Mouse (Mus musculus) WW6 (cell line): ENCODE data around the gene Nkd1.

ENCODE experiments used
- DNase-seq: peaks from one replicate; pipeline ENCODE4 v3.0.0-alpha.2; 2013; ENCODE audit warnings: low read depth, low spot score

Gene Nkd1

GRCm38 (mm10) chr8:88572941-88573645 is 51.9 kb downstream of the Nkd1 start:
- no peak for DNase-seq

- no peak for DNase-seq
These were observed 53.8 kb downstream of the Nkd1 start for GRCm38 (mm10) chr8:88574975-88575374.

DNA sequence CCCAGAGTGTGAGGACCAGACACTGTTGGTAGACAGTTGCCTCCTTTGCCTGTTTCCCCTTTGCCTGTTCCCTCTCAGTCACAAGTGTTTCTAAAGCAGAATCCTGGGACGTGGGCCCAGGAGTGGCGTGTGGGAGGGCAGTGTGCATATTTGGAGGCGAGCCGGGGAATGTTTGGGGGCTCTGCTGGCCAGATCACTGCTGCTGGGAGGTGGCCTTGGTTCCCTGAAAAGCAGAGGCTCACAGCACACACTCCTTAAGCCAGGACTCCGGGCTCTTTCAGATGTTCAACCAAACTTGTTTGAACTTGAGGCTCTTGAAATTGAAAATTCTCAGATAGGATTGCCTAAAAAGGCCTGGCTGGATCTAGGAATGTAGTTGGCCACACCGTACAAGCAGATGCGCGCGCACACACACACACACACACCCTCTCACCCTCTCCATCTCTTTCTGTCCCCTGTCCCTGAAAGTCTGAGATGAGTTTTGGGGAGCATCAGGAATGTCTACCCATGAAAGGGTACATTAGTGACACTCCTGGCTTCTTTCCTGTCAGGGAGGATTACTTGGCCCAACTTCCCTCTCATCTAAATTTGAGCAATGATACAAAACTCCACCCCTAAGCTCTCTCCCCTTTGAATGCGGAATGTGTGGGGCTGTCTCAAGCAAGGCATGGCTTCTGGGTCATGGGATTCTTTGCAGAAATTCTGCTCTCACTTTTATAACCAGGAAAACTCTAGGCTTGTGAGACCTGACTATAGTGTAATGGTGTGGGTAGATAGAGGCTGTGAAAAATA is 55.4 kb downstream of the Nkd1 start:
- no peak for DNase-seq

GRCm38 (mm10) chr8:88577666-88578065 is 56.5 kb downstream of the Nkd1 start:
- DNase-seq, result no peak

DNA sequence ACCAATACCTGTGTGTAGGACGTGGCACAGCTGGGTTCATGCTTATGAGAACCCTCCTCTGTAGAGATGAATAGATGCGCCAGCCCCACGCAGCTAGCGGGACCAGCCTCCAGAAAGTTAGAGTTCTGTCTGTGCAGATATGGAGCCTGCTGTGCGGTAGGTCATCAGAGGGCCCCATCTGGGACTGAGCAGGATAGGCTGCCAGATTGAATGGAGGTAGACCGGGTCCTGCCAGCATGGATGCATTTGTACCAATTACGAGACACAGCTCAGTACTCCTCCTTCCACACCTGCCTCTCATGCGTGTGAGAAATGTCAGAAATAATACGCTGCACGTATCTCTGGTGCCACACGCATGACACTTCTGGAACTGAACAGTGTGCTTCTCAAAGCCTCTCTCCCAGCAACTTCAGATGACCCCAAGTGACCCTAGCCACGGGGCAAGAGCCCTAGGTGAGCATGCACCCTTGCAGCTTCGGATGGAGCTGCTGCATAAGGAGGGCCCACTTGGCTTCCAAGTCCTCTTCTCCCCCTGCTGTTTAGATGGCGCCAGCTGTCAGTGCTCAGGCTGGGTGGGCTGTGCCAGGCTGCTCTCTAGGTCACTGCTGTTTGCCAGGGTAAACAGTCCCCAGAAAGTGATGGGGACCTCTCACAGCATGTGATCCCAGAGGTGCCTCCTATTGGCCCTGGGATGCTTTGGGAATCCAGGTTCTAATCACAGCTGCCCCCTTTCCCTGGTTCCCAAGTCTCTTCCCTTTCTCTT is 57.4 kb downstream of the Nkd1 start:
- no peak for DNase-seq

DNA sequence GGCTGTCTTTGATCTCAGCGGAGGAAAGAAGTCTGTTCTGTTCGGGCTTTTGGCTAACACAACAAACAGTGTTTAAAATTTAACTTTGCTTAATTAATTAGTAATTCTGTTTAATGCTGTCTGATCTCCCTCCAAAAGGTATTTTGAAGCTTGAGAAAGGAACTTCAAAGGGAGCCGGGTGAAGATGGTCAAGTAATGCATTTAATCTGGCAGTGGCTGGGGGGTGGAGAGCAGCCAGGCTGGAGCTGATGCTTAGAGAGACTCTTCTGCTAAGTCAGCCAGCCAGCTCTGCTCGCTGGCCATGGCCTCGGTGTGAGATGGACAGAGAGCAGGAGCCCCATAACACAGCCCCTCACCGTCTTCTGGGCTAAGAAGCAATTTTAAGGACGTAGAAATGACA is 58.1 kb downstream of the Nkd1 start:
- no peak for DNase-seq

GRCm38 (mm10) chr8:88579668-88580330 is 58.6 kb downstream of the Nkd1 start:
- no peak for DNase-seq

- no peak for DNase-seq
These were observed 59.6 kb downstream of the Nkd1 start for GRCm38 (mm10) chr8:88580785-88581184.

DNA sequence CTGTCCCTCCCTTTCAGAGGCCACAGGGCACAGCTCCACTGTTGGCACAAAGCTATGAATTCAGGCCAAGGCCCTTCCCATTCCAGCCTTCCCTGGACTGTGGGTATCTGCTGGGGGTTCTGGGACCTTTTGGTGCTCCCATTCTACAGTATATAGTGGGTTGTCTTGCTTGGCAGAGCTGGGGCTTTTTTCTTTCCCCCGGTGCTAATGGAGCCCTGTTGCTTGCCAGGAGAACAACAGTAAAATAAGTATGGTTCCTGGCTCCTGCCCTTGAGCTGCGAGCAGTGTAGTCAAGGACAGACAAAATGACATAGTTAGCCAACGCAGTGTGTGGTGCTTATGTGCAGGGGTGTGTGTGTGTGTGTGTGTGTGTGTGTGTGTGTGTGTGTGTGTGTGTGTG is 62.7 kb downstream of the Nkd1 start:
- DNase-seq, result no peak

DNA sequence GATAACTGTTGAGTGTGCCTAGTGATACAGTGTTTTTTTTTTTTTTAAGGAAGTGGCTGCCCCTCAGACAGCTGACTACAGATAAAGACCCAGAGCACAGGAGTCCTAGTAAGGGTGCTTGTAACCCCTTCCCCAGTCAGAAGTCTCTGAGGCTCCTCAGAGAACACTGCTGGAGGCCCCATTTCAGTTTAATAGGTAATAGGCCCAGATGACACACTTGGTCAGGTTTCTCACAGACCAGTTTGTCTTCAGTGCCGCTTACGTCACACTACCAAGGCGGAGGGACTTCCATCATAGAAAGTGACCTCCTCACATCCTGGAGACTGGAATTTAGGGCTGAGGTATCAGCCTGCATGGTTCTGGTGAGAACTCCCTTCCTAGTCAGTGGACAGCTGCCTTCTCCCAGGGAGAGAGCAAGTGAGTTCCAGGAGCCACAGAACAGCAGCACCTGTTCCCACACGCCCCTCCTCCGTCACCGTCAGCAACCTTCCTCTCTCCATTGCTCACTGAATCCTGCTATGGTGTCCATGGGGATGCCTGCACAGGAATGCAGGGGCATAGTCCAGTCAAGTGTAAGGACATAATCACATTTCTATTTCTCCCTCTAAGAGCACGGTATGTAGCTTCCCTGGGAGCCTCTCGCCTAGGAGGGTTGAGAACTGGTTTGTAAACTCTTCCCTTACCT is 67.2 kb downstream of the Nkd1 start:
- no peak for DNase-seq

- DNase-seq, result no peak
These were observed 69.1 kb downstream of the Nkd1 start for GRCm38 (mm10) chr8:88590226-88590625.

- DNase-seq, result no peak
These were observed 72.8 kb downstream of the Nkd1 start for GRCm38 (mm10) chr8:88593947-88594346.

DNA sequence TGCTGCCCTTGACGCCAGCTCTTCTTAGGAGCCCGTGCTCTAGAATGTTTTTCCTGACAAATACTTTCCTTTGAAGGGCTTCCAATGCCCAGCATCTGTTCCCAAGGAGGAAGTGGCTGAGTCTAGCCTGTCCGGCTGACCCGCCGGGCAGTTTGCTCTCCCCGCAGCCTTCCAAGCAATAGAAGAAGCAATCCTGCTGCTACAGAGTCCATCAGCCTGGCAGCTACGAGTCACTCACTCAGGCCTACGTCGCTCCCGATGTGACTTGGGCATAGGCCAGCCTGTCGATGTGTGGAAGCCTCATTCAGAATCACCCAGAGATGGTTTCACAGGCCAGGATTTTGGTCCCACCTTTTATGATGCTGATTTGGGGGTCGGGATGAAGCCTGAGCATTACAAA is 74.9 kb downstream of the Nkd1 start:
- DNase-seq, result no peak

GRCm38 (mm10) chr8:88598578-88598977 is 77.4 kb downstream of the Nkd1 start:
- no peak for DNase-seq

GRCm38 (mm10) chr8:88599491-88599890 is 78.3 kb downstream of the Nkd1 start:
- DNase-seq, result no peak

GRCm38 (mm10) chr8:88603446-88603989 is 82.4 kb downstream of the Nkd1 start:
- DNase-seq, result no peak

GRCm38 (mm10) chr8:88604065-88605038 is 83.2 kb downstream of the Nkd1 start:
- DNase-seq, result peak; percentile 76

DNA sequence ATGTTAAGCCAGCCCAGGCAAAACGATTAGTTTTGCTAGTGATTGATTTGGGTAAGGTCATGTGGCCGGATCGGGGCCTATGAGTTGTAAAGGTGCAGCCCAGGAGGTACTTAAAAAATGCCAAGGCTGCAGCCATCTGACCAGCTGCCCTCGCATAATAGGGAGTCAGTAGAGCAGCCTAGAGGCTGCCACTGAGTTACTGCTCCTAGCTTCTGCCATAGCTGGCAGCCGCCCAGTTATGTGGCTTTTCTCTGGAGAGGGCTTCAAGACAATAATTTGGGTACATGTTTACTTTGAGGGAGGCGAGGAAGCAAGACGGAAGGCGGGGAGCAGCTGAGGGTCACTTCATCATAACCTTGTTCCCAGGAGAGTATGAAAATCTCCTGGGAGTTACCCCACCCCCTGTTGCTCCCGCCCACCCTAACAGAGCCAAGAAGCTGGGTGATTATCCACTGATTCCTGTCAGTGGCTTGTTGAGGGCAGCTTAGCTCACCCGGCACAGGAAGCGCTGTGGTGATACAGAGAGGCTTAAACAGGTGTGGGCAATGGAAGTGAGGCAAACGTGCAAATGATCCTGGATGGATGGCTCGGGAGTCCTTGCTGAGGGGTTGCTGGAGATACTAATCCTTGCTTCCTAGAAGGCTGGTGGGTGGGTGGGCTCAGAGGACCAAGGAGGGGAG is 84.3 kb downstream of the Nkd1 start:
- no peak for DNase-seq

DNA sequence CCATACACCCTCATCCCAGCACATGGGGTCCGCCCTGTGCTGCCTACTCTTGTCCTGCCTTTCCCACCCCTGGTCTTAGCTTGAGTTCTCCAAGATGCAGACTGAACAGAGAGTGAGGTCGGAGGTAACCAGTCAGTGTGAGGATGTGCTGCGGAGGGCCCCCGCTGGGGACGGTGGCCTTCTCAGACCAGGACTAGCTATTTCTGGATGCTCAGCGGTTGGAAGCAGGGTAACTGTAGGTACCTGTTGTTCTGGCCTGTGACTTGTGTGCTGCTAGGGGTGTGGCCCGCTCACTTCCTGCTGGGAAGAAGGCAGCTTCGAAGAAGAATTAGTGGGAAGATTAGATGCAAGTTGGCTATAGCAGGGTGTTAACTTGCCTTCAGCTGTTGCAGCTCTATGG is 87.9 kb downstream of the Nkd1 start:
- DNase-seq, result no peak
